In genomic region chr14:32784748-32785134, GRCm38 (mm10) we compare ENCODE assay signal across 32 mouse cellular contexts. TPM values are rescaled to one million over a fixed set of nuclear protein-coding genes. Genes with fewer than 3 reads are reported as not detected.
DNase-seq lines count a peak whose midpoint lies in the region; ATAC-seq and TF ChIP-seq lines count a peak whose summit lies in the region.
"Had no signal": no experiment of that assay in that cellular context is flagged by ENCODE, and none has a peak within 500 bp of the region (broad histone marks: within the 10 kb centered on the region; RNA-seq: fewer than 3 reads in every experiment).

No protein-coding gene starts in this region.

- no peak overlapping the region for H3K27ac ChIP-seq in heart, embryonic 12.5 days (ENCODE audit: poor library complexity, severe bottlenecking)
- H3K27ac ChIP-seq in intestine, postnatal 0 days (ENCODE audit: low read depth, low read length): no peak overlapping the region
- H3K27ac ChIP-seq: embryonic facial prominence, embryonic 10.5 days; embryonic facial prominence, embryonic 13.5 days; forebrain, embryonic 10.5 days; forebrain, embryonic 13.5 days; heart, embryonic 15.5 days; hindbrain, embryonic 10.5 days; hindbrain, embryonic 13.5 days had no signal

- H3K4me1 ChIP-seq in heart, embryonic 12.5 days (replicated peaks): peaks cover 18% of the 10 kb centered on the region
- no peaks in the 10 kb centered on the region for H3K4me1 ChIP-seq in intestine, postnatal 0 days (replicated peaks; ENCODE audit: control insufficient read depth, insufficient read depth, low read length)
- H3K4me1 ChIP-seq: embryonic facial prominence, embryonic 13.5 days; forebrain, embryonic 10.5 days; forebrain, embryonic 13.5 days; hindbrain, embryonic 10.5 days; hindbrain, embryonic 13.5 days had no signal

- H3K4me3 ChIP-seq in heart, embryonic 12.5 days: no peak overlapping the region
- no peak overlapping the region for H3K4me3 ChIP-seq in intestine, postnatal 0 days (ENCODE audit: low read depth, low read length)
- H3K4me3 ChIP-seq: embryonic facial prominence, embryonic 10.5 days; embryonic facial prominence, embryonic 13.5 days; forebrain, embryonic 10.5 days; forebrain, embryonic 13.5 days; heart, embryonic 15.5 days; hindbrain, embryonic 10.5 days; hindbrain, embryonic 13.5 days had no signal

- peak; percentile 45 for DNase-seq in heart, adult 11 months
- no peak for DNase-seq in adrenal gland, postnatal 4 days (ENCODE audit: low spot score in 2 of 2)
- no peak for DNase-seq in T-cell, adult 2 months (ENCODE audit: low spot score)
- DNase-seq: cerebellum, adult 11 months; cerebellum, adult 2 months; cerebellum, adult 9-11 months; cerebellum, postnatal 25 days; gastrocnemius, postnatal 10 days; gastrocnemius, postnatal 36 days; kidney, adult 18-20 months had no signal

- WGBS in heart, embryonic 12.5 days: 79% methylated on average over 4 of the region's 4 CpGs
- whole genome bisulfite sequencing in intestine, postnatal 0 days: 55% methylated on average over 4 of the region's 4 CpGs

- H3K9me3 ChIP-seq in heart, embryonic 12.5 days (replicated peaks): no peaks in the 10 kb centered on the region
- no peaks in the 10 kb centered on the region for H3K9me3 ChIP-seq in intestine, postnatal 0 days (ENCODE audit: control insufficient read depth)
- H3K9me3 ChIP-seq: embryonic facial prominence, embryonic 10.5 days; embryonic facial prominence, embryonic 13.5 days; forebrain, embryonic 10.5 days; forebrain, embryonic 13.5 days; heart, embryonic 15.5 days; hindbrain, embryonic 10.5 days; hindbrain, embryonic 13.5 days had no signal

- no peak overlapping the region for H3K9ac ChIP-seq in heart, embryonic 12.5 days
- H3K9ac ChIP-seq in intestine, postnatal 0 days (ENCODE audit: low read depth, low read length): no peak overlapping the region
- H3K9ac ChIP-seq: embryonic facial prominence, embryonic 13.5 days; forebrain, embryonic 13.5 days; heart, embryonic 15.5 days; hindbrain, embryonic 13.5 days had no signal

- H3K4me2 ChIP-seq in heart, embryonic 12.5 days: no peak overlapping the region
- no peak overlapping the region; the same call in 1 of the 2 replicates for H3K4me2 ChIP-seq in intestine, postnatal 0 days (replicated peaks; ENCODE audit: low read depth)
- H3K4me2 ChIP-seq: embryonic facial prominence, embryonic 13.5 days; forebrain, embryonic 13.5 days; heart, embryonic 11.5 days; heart, embryonic 15.5 days; hindbrain, embryonic 13.5 days had no signal

- H3K27me3 ChIP-seq in heart, embryonic 12.5 days (replicated peaks): no peaks in the 10 kb centered on the region
- H3K27me3 ChIP-seq in intestine, postnatal 0 days (replicated peaks; ENCODE audit: control insufficient read depth, insufficient read depth, low read length): no peaks in the 10 kb centered on the region
- H3K27me3 ChIP-seq: embryonic facial prominence, embryonic 13.5 days; forebrain, embryonic 13.5 days; heart, embryonic 15.5 days; hindbrain, embryonic 13.5 days had no signal

- H3K36me3 ChIP-seq in heart, embryonic 12.5 days: no peaks in the 10 kb centered on the region
- H3K36me3 ChIP-seq in intestine, postnatal 0 days (ENCODE audit: control insufficient read depth, insufficient read depth): no peaks in the 10 kb centered on the region
- H3K36me3 ChIP-seq: embryonic facial prominence, embryonic 10.5 days; embryonic facial prominence, embryonic 13.5 days; forebrain, embryonic 10.5 days; heart, embryonic 15.5 days; hindbrain, embryonic 10.5 days; hindbrain, embryonic 13.5 days had no signal

- no peak for ATAC-seq in heart, embryonic 12.5 days (ENCODE audit: insufficient number of reproducible peaks, low FRiP score)
- ATAC-seq in inflammation-experienced regulatory T-cells, adult 6 months: peak; percentile 12
- ATAC-seq in intestine, postnatal 0 days: peak; percentile 56; the same call in 1 of the 2 replicates
- ATAC-seq in cerebellum, adult (ENCODE audit: insufficient number of reproducible peaks, low FRiP score, low TSS enrichment): no peak
- no peak for ATAC-seq in erythroblast, adult 5-6 weeks (replicated peaks; ENCODE audit: low FRiP score, poor library complexity, severe bottlenecking)
- ATAC-seq: forebrain, embryonic 13.5 days; forebrain, embryonic 16.5 days; hindbrain, embryonic 16.5 days had no signal

- TF ChIP-seq CTCF in intestine, postnatal 0 days (IDR thresholded peaks at IDR 0.05; ENCODE audit: low read depth): no peak

RNA-seq across cellular contexts. Expression of gene Tmem273, which starts 1.0 kb away (rescaled TPM):
- polyA plus RNA-seq in heart, embryonic 12.5 days (2016; fragmentation: Nextera tagmentation; extraction: Ambion mirVana): 0.21 and 0.92 TPM in 2 replicates
- 1 to 10 TPM; 2.6 to 5.5 (median 3.6) TPM for polyA plus RNA-seq in inflammation-experienced regulatory T-cells, adult 6 months (2017; shearing (Covaris generic))
- 0.98 and 1.2 TPM in 2 replicates for polyA plus RNA-seq in intestine, postnatal 0 days (2015; fragmentation: Nextera tagmentation; extraction: Ambion mirVana)
- total RNA-seq in adrenal gland, postnatal 4 days (2021): 1 to 10 TPM in 1 of 2 experiments, under 1 TPM in 1; 0.73 to 1.2 TPM
- total RNA-seq in erythroblast, adult 5-6 weeks (2015; ENCODE audit: low replicate concordance): 3.3 and 7.3 TPM in 2 replicates
- 2.0 and 8.8 TPM in 2 replicates for total RNA-seq in erythroblast, adult 5-6 weeks (2017; ENCODE audit: low replicate concordance)
- total RNA-seq: gastrocnemius, adult 18-20 months; MEL had no signal

RNA-seq across cellular contexts. Expression of gene Fam170b, which starts 49.0 kb away (rescaled TPM):
- polyA plus RNA-seq in heart, embryonic 12.5 days (2016; fragmentation: Nextera tagmentation; extraction: Ambion mirVana): 0.09 and 0.17 TPM in 2 replicates
- polyA plus RNA-seq in inflammation-experienced regulatory T-cells, adult 6 months (2017; shearing (Covaris generic)): not detected
- polyA plus RNA-seq in intestine, postnatal 0 days (2015; fragmentation: Nextera tagmentation; extraction: Ambion mirVana): not detected in 2 replicates
- not detected for total RNA-seq in adrenal gland, postnatal 4 days (2021)
- total RNA-seq in erythroblast, adult 5-6 weeks (2015; ENCODE audit: low replicate concordance): not detected in 2 replicates
- total RNA-seq in erythroblast, adult 5-6 weeks (2017; ENCODE audit: low replicate concordance): not detected in 2 replicates
- total RNA-seq: adrenal gland, postnatal 14 days; common myeloid progenitor, adult 5-6 weeks; gastrocnemius, adult 18-20 months; gastrocnemius, postnatal 10 days; gastrocnemius, postnatal 36 days; granulocyte monocyte progenitor cell, adult 5-6 weeks; heart, adult 8-10 months; heart, postnatal 10 days; MEL had no signal
- polyA plus RNA-seq: cerebellum, adult 2 months; embryonic facial prominence, embryonic 10.5 days; embryonic facial prominence, embryonic 13.5 days; forebrain, embryonic 10.5 days; forebrain, embryonic 13.5 days; forebrain, embryonic 16.5 days; heart, embryonic 11.5 days; hindbrain, embryonic 10.5 days; hindbrain, embryonic 13.5 days; hindbrain, embryonic 16.5 days had no signal

Comparison
In these comparisons a context has a peak if more than half of its experiments do, and no peak if none do; other contexts are left out.
1. ATAC-seq: peak in inflammation-experienced regulatory T-cells, adult 6 months (single experiment) and intestine, postnatal 0 days (single experiment); none in heart, embryonic 12.5 days (single experiment), cerebellum, adult (single experiment) and erythroblast, adult 5-6 weeks (single experiment).